Mouse (Mus musculus) frontal cortex, postnatal 10 days (tissue): ENCODE data around the gene Rab5a.

Experiments used
- DNase-seq, 2 experiments: peaks; one replicate each; pipeline ENCODE4 v3.0.0; 2022; ENCODE audit warnings: low spot score in 2 of 2, mixed read lengths in 1 of 2

Rab5a gene

DNA sequence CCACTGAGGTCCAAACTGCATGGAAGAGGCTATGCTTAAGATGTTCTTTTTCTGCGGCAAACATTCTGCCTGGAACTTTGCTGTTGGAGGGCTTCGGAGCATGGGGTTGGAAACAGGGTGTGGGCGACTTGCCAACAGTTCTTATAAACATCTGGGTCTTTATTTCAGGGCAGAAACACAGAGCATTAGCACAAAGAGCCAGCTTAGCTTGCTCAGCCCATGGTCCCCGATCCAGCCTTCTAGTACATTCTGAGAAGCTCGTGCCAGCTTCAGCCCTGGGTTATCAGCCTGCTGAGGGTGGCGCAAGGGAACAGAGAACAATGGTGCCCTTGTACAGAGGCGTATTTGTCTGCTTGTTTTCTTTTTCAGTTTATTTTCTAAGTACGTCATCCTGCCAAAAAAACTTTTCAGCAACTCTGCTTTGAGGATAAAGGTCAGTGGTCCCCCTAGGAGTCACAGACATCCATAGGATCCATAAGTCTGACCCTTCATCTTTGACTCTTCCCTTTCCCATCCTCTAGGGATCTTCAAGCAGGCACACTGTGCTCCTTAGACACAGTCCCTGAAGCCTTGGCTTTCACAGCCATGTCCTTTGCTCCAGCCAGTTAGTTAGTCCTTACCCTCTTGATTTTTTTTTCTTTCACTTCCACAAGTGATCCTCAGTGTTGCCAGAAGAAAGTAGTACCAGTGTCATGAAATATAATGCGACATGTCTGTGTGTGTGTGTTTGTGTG, 64.7 kb downstream of the Rab5a start:
- DNase-seq, result peak; percentile 11 to 13

DNA sequence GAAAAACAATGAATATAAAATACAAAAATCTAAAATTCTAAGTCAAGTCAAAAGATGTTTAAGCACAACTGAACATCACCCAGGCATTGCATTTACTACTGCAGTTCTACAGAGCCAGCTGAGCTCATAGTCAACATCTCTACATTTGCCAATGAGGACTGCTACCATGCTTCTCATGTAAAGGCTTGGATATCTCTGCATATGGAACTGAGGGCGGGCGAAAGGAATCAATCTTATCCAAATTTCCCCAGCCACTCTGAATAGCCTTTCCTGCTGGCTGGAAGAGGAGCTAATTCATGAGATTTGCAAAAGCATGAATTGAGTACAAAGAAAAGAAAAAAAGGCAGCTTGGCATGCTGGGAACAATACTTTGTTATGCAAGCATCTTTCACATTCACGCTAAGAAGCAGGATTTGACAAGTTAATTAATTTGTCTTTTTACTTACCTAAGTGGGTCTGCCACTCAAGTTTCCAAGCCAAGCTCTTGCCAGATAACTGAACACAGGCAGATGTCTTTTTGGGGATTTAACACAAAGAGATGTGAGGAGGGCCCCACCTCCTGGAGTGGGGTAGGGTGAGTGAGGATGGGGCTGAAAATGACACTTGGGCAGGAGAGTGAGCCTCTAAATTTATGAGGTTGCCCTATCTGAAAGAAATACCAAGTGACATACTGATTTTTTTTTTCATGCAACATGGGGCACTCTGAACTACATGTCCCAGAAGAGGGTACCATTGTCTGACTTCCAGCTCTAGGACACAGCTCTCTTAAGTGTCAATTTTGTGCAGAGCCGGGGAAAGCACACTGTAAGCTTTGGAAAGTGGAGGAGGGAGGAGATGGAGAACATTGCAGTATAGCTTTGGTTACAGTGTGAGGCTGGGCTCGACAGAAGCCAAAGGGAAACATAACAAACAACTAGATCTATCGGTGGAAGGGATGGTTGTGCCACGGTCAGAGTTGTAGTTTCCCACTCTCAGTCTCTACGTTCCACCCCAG, 72.6 kb downstream of the Rab5a start:
- no peak for DNase-seq

DNA sequence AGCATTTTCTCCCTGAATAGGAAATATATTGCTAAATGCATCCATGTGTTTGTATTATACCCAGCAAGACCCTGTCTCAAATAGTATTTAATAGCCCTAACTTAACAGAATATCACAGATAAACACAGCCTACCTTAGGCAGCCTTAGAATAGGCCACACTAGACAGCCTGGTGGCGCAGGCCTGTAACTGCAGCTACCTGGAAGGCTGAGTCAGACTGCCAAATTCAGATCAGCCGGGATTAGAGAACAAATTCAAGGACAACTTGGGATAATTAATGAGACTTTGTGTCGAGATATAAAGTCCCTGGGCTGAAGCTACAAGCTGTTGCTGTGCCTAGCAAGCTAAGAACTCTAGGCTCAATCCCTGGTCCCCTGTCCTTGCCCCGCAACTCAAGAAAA, 75.1 kb downstream of the Rab5a start:
- no peak for DNase-seq

DNA sequence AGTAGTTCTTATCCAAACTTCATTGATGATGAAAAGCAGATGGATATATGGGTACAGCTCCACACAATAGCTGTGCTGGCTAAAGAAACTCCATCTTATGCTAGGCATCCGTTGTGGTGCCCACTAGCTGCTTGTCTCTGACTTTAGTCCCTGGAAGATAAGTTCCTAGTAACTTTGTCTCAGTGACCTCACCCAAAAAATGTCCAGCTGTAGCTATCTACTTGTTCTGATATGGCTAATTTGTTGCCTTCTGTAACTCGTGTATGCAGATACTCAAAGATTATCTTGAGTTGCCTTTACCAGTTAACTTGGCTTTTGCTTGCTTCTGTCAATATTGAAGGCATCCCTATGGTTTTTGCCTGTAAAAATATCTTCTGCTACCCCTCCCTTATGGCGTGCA, 75.8 kb downstream of the Rab5a start:
- DNase-seq, result no peak
